Comparison of ENCODE assay signal across 22 mouse cellular contexts in genomic region chr13:92237016-92237415, GRCm38 (mm10).
"Had no signal": no experiment of that assay in that cellular context is flagged by ENCODE, and none has a peak within 500 bp of the region (broad histone marks: within the 10 kb centered on the region; RNA-seq: fewer than 3 reads in every experiment).

No protein-coding gene starts in this region.

- H3K27ac ChIP-seq: intestine, embryonic 15.5 days; kidney, embryonic 15.5 days; limb, embryonic 10.5 days; limb, embryonic 13.5 days; liver, embryonic 12.5 days; liver, embryonic 15.5 days; lung, embryonic 15.5 days; midbrain, embryonic 10.5 days; midbrain, embryonic 13.5 days; neural tube, embryonic 13.5 days had no signal

- DNase-seq: kidney, adult 11 months; kidney, adult 8-10 months; kidney, postnatal 25 days; liver; lung, adult 18-20 months; lung, postnatal 10 days; lung, postnatal 36 days; thymus, adult 2 months; thymus, postnatal 14 days; thymus, postnatal 4 days had no signal

- H3K4me1 ChIP-seq: intestine, embryonic 15.5 days; kidney, embryonic 15.5 days; limb, embryonic 10.5 days; limb, embryonic 13.5 days; liver, embryonic 15.5 days; midbrain, embryonic 10.5 days; midbrain, embryonic 13.5 days; neural tube, embryonic 13.5 days had no signal

- H3K4me3 ChIP-seq: intestine, embryonic 15.5 days; kidney, embryonic 15.5 days; limb, embryonic 10.5 days; limb, embryonic 13.5 days; liver, embryonic 12.5 days; liver, embryonic 15.5 days; lung, embryonic 15.5 days; megakaryocyte, embryonic 14.5 days; midbrain, embryonic 10.5 days; midbrain, embryonic 13.5 days; myocyte; neural tube, embryonic 13.5 days had no signal
